Mouse (Mus musculus): ENCODE results near the gene Pnpla1.
"Not testable (repeated sequence)": the region's sequence is repeated elsewhere in the genome, so short reads cannot be mapped to it uniquely, and the experiment has no call there.

Gene Pnpla1

GRCm38 (mm10) chr17:28858205-28858604 lies at the start of gene Pnpla1:
Gene Pnpla1 (plus strand): TSS chr17:28858411.
- no peak for DNase-seq (ENCODE audit: low spot score in 2 of 2)

DNA sequence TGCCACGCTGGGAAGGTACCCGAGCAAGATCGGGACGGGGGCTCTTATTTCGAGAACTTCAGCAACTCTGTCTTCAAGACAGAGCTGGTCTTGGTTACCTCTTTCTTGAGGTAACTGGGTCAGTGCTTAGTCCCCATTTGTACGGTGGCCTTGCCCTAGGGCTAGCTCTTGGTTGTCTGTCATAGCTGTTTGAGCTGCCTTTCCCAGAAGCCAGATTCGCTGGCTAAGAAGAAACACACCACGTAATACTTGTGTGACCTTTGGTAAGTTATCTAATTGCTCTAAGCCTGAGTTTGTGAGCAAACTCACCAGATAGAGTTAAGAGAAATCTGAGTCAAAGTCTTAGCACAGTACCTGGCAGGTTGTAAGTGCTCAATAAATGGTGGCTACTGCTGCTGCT lies 49.5 kb upstream of the Pnpla1 start:
- no peak for DNase-seq (ENCODE audit: low spot score in 2 of 2)

GRCm38 (mm10) chr17:28809175-28809831 lies 48.9 kb upstream of the Pnpla1 start:
- no peak for DNase-seq (ENCODE audit: low spot score in 2 of 2)

DNA sequence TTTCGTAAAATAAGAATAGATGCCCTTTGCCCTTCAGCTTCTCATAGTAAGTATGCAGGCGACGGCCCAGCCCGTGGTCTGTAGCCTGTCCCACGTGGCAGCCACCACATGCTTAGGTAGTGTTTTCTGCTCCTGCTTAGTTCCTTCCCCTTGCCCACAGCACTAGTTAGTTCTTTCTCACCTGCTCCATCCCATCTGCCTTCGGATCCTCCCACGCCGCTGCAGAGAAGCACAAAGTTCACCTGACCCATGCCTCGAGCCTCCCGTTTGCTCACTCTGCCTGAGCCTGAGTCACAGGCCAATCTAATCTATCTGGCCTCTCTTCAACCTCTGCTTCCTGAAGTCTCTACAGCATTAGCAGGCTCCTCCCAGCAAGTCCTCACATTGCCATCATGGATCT lies 45.9 kb upstream of the Pnpla1 start:
- DNase-seq (ENCODE audit: low spot score in 2 of 2) = no peak

DNA sequence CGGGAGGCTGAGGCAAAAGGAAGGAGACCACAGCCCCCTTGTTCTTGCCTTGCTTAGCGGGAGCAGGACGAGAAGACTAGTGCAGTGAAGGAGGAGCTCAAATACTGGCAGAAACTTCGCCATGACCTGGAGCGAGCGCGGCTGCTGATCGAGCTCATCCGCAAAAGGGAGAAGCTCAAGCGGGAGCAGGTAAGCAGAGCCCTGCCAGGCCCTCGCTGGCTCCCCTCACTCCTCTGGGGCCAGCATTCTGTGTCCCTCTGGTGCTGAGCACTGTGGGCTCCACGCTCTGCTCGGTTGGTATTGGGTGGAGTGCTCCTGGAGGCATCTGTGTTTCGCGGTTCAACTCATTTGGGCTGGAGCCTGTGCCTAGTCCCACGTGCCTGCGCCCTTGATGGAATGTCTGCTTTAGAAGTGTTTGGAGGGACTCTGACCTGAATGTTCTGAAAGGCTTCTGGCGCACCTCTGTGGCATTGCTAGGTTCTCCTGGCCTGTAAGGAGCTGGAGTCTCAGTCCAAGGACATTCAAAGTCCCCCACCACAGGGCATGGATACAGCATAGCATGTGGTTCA lies 43.6 kb upstream of the Pnpla1 start:
- no peak for DNase-seq (ENCODE audit: low spot score in 2 of 2)

DNA sequence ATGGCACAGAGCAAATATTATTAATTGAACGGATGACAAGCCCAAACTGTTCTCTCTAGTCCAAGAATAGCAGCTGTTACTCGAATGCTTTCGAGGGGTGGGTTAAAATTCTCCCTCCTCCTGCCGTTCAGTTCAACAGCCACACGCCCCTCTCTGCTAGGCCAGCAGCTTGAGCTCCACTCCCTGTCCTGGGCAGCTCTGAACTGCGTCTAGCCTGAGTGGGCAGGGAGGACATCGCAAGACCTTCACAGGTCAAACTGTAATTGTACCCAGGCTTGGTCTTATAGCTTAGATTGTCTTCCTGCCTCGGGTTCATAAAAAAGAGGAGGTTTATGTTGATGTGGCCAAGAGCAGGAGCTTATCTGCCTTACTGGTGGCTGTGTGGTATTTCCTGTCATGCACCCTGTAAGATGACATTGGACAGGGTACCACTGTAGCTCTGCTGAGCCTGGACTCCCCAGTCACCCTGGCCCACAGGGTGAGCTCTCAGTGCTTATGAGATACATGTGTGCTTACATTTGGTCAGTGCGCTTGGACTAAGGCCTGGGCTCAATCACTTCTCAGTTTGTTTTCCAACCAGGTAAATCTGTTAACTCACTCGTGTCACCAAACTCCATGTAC lies 42.7 kb upstream of the Pnpla1 start:
- no peak for DNase-seq (ENCODE audit: low spot score in 2 of 2)

DNA sequence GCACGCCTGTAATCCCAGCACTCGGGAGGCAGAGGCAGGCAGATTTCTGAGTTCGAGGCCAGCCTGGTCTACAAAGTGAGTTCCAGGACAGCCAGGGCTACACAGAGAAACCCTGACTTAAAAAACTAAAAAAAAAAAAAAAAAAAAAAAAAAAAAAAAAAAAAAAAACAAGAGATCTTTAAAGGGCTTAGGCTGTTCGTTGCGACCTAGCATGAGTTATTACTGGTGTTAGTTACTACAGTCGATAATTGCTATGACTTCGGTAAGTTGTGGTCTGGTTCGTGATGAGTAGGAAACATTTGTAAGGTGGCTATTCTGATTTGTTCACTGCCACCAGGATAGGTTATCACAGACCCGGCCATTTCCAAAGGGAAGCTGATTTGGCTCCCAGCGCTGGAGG lies 41.9 kb upstream of the Pnpla1 start:
- not testable (repeated sequence) for DNase-seq (ENCODE audit: low spot score in 2 of 2)

DNA sequence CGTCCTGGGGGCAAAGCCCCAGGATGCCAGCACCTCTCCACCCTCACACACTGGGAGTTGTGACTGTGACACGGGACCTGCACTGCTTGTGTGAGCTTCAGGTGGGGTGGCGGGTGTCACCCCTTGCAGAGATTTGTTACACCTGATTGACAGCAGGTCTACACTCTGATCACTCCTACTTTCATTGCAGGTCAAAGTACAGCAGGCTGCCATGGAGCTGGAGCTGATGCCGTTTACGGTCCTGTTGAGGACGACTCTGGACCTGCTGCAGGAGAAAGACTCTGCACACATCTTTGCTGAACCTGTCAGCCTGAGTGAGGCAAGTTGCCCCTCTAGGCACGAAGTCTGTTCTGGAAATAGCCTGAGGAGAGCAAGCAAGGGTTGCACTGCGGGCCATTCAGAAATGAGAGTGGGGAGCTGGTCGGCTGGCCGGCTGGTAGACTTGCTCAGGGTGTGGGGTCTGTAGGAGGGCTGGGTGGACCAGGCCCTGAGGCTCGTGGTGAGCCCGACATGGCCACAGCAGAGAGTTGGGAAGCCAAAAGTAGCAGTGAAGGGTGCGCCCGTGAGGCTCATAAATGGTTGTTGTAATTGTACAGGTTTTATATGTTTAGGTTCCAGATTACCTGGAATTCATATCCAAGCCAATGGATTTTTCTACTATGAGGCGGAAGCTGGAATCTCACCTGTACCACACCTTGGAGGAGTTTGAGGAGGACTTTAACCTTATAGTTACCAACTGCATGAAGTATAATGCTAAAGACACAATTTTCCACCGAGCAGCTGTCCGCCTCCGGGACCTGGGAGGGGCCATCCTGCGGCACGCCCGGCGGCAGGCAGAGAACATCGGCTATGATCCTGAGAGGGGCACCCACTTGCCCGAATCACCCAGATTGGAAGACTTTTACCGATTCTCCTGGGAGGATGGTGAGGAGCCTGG lies 41.1 kb upstream of the Pnpla1 start:
- DNase-seq (ENCODE audit: low spot score in 2 of 2) = no peak

DNA sequence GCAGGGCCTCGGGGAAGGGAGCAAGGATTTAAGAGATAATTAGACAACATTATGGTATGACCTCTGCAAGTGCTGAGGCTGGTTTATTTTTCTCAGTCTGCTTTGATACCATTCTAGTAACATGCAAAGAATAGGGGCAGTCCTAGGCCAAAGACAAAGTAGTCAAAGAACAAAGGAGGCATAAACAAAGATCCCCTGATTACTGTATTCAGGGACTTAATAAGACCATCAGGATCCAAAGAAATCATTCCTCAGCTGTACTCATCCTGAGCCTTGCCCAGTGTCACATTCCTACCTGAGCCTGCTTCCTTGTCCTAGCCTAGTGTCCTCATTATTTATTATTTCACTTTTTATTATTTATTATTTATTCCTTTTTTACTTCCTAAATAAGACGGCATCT lies 38.0 kb upstream of the Pnpla1 start:
- DNase-seq (ENCODE audit: low spot score in 2 of 2) = no peak

GRCm38 (mm10) chr17:28823004-28823745 lies 35.0 kb upstream of the Pnpla1 start:
- no peak for DNase-seq (ENCODE audit: low spot score in 2 of 2)

GRCm38 (mm10) chr17:28823749-28824148 lies 34.5 kb upstream of the Pnpla1 start:
- no peak for DNase-seq (ENCODE audit: low spot score in 2 of 2)

DNA sequence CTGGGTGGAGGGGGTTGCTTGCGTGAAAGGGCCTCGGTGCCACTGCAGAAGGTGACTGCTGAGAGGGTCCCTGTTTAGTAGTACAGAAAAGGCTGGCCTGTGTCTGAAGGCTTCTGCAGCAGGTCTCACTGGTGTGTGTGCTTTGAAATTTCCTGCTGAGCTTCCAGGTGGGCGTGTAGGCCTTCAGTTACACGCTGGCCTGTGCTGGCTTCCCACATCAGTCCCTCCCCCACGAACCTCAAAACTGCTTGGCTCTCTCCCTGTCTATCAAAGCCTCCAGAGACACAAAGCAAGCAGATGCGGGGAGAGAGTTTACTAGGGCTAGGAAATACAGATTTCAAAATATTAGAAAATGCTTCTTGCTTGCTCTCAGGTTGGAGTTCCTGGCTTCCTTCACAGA lies 33.3 kb upstream of the Pnpla1 start:
- DNase-seq (ENCODE audit: low spot score in 2 of 2) = no peak

GRCm38 (mm10) chr17:28825359-28826041 lies 32.7 kb upstream of the Pnpla1 start:
- no peak for DNase-seq (ENCODE audit: low spot score in 2 of 2)

DNA sequence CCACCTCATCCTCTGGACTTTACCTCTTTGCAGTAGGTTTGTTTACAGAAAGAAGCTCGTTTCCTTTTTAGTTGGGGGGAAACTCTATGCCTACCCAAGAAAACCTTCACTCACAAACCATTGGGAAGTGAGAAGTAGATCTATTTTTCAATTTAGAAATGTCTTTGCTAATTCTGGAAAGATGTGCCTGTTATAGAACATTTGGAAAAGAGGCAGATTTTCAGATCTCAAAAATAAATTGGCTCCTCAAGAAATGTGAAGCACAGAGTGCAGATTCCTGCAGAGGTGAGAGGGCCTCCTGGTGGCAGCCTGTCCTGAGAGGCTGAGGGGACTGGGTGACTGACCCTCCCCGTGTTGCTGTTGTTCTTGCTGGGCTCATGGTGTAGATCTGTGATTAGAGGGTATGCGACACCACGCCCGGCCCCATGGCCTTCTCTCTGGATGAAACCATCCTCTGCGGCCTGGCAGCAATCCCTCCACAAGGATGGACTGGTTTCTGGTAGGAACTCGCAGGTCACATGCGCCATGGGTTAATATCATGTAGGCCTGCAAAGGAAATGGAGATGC lies 30.5 kb upstream of the Pnpla1 start:
- DNase-seq (ENCODE audit: low spot score in 2 of 2) = no peak

- no peak for DNase-seq (ENCODE audit: low spot score in 2 of 2)
Observed at GRCm38 (mm10) chr17:28829120-28829519, 29.1 kb upstream of the Pnpla1 start.

DNA sequence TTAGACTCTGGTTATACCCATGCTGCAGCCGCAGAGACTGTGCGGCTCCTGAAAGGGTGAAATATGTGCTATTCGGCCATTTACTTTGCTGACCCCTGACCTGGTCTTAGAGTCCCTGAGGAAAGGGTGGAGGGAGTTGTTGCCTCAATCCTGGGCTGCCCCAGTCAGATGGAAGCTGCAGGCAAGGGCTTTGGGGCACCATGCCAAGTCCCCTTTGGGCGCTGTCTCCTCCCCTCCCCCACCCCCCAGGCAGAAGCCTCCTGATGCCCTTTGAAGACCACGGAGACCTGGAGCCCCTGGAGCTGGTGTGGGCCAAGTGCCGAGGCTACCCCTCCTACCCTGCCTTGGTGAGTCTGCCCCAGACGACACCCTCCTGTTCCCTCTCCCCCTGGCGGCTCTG lies 27.1 kb upstream of the Pnpla1 start:
- DNase-seq (ENCODE audit: low spot score in 2 of 2) = no peak

DNA sequence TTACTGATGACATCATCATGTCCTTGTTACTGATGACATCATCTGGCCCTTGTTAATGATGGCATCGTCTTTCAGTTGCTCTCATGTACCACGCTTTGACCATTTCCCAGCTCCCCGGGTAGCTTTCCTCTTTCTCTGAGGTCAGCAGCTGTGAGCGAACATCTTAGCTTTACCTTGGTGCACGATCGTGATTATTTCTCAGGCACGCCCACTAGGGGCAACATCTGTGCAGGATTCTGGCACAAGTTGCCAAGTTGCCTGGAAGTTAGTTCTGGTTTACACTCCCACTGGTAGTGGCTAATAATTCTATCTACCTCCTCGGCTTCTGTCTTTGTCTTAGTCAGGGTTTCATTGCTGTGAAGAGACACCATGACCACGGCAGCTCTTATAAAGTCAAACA lies 26.2 kb upstream of the Pnpla1 start:
- no peak for DNase-seq (ENCODE audit: low spot score in 2 of 2)

DNA sequence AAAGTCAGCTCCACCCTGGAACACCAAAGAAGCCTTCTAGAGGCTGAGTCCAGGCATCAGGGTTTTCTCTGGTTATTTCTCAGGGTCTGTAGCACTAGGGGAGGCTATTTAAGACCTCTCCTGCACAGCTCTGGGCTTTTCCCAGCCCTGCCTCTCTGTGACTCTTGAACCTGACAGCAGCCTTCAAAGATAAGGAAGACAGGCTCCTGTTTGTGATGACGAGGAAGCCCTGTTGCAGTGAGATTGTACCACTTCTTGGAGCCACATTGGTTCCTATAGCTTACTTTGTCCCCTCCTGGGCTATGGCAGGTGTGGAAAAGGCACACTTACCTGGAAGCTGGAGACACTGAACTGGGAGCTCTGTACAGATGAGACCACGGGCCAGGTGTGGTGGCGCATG lies 25.3 kb upstream of the Pnpla1 start:
- no peak for DNase-seq (ENCODE audit: low spot score in 2 of 2)

- DNase-seq (ENCODE audit: low spot score in 2 of 2) = peak; percentile 9 to 13
Observed at GRCm38 (mm10) chr17:28834676-28835075, 23.5 kb upstream of the Pnpla1 start.

GRCm38 (mm10) chr17:28837840-28838239 lies 20.4 kb upstream of the Pnpla1 start:
- DNase-seq (ENCODE audit: low spot score in 2 of 2) = no peak

- not testable (repeated sequence) for DNase-seq (ENCODE audit: low spot score in 2 of 2)
Observed at GRCm38 (mm10) chr17:28841947-28842346, 16.3 kb upstream of the Pnpla1 start.
